Mouse (Mus musculus): ENCODE results near the gene Ano4.
A peak's percentile ranks its signal among the peaks of the same experiment; 100 is the strongest.
"Not testable (repeated sequence)": the region's sequence is repeated elsewhere in the genome, so short reads cannot be mapped to it uniquely, and the experiment has no call there.

The Ano4 gene

GRCm38 (mm10) chr10:89149166-89149565, 195.4 kb downstream of the Ano4 start:
- DNase-seq (ENCODE audit: low spot score in 2 of 2): no peak

- no peak for DNase-seq (ENCODE audit: low spot score in 2 of 2)
Measured at GRCm38 (mm10) chr10:89121391-89121790, 223.2 kb downstream of the Ano4 start.

GRCm38 (mm10) chr10:89114381-89114780, 230.2 kb downstream of the Ano4 start:
- DNase-seq (ENCODE audit: low spot score in 2 of 2): no peak

- no peak for DNase-seq (ENCODE audit: low spot score in 2 of 2)
Measured at GRCm38 (mm10) chr10:89111466-89111865, 233.1 kb downstream of the Ano4 start.

GRCm38 (mm10) chr10:89110917-89111316, 233.6 kb downstream of the Ano4 start:
- no peak for DNase-seq (ENCODE audit: low spot score in 2 of 2)

GRCm38 (mm10) chr10:89103594-89103993, 241.0 kb downstream of the Ano4 start:
- peak in 1 of 2 experiments; percentile 33 for DNase-seq (ENCODE audit: low spot score in 2 of 2)

- no peak for DNase-seq (ENCODE audit: low spot score in 2 of 2)
Measured at GRCm38 (mm10) chr10:89102025-89102424, 242.5 kb downstream of the Ano4 start.

- DNase-seq (ENCODE audit: low spot score in 2 of 2): no peak
Measured at GRCm38 (mm10) chr10:89098183-89098582, 246.4 kb downstream of the Ano4 start.

GRCm38 (mm10) chr10:89092350-89093040, 252.1 kb downstream of the Ano4 start:
- no peak for DNase-seq (ENCODE audit: low spot score in 2 of 2)

GRCm38 (mm10) chr10:89077447-89077846, 267.1 kb downstream of the Ano4 start:
- DNase-seq (ENCODE audit: low spot score in 2 of 2): peak in 1 of 2 experiments; percentile 9

- peak; percentile 7 to 30 for DNase-seq (ENCODE audit: low spot score in 2 of 2)
Measured at GRCm38 (mm10) chr10:89055891-89056290, 288.7 kb downstream of the Ano4 start.

GRCm38 (mm10) chr10:89044921-89045320, 299.6 kb downstream of the Ano4 start:
- not testable (repeated sequence) for DNase-seq (ENCODE audit: low spot score in 2 of 2)

GRCm38 (mm10) chr10:89044166-89044565, 300.4 kb downstream of the Ano4 start:
- no peak for DNase-seq (ENCODE audit: low spot score in 2 of 2)

- peak; percentile 13 to 37 for DNase-seq (ENCODE audit: low spot score in 2 of 2)
Measured at GRCm38 (mm10) chr10:89018926-89019325, 325.6 kb downstream of the Ano4 start.

- DNase-seq (ENCODE audit: low spot score in 2 of 2): no peak
Measured at GRCm38 (mm10) chr10:89008303-89008702, 336.3 kb downstream of the Ano4 start.

- no peak for DNase-seq (ENCODE audit: low spot score in 2 of 2)
Measured at GRCm38 (mm10) chr10:89004518-89004917, 340.0 kb downstream of the Ano4 start.

- no peak for DNase-seq (ENCODE audit: low spot score in 2 of 2)
Measured at GRCm38 (mm10) chr10:88986925-88987324, 357.6 kb downstream of the Ano4 start.

- peak in 1 of 2 experiments; percentile 34 for DNase-seq (ENCODE audit: low spot score in 2 of 2)
Measured at GRCm38 (mm10) chr10:88983444-88983843, 361.1 kb downstream of the Ano4 start.

GRCm38 (mm10) chr10:88979451-88979850, 365.1 kb downstream of the Ano4 start:
- no peak for DNase-seq (ENCODE audit: low spot score in 2 of 2)

GRCm38 (mm10) chr10:88978932-88979331, 365.6 kb downstream of the Ano4 start:
- no peak for DNase-seq (ENCODE audit: low spot score in 2 of 2)

GRCm38 (mm10) chr10:88970951-88971725, 373.4 kb downstream of the Ano4 start:
- DNase-seq (ENCODE audit: low spot score in 2 of 2): no peak

GRCm38 (mm10) chr10:88968586-88968985, 376.0 kb downstream of the Ano4 start:
- DNase-seq (ENCODE audit: low spot score in 2 of 2): no peak

GRCm38 (mm10) chr10:88960791-88961190, 383.8 kb downstream of the Ano4 start:
- peak in 1 of 2 experiments; percentile 6 for DNase-seq (ENCODE audit: low spot score in 2 of 2)
